Mouse (Mus musculus): ENCODE measurements around the gene Tmem100.

GRCm38 (mm10) chr11:90032807-90033206 lies 2.7 kb downstream of the Tmem100 start:
- no peak for TF ChIP-seq CTCF (IDR thresholded peaks at IDR 0.05; ENCODE audit: low read depth)
- no peak for TF ChIP-seq EP300 (IDR thresholded peaks at IDR 0.05; ENCODE audit: low read depth)
